ENCODE assay signal across 8 mouse cellular contexts in genomic region chr10:17720891-17721601, GRCm38 (mm10). TPM values are rescaled to one million over a fixed set of nuclear protein-coding genes. Genes with fewer than 3 reads are reported as not detected.
A peak's percentile ranks its signal among the peaks of the same experiment; 100 is the strongest.
DNase-seq lines count a peak whose midpoint lies in the region; ATAC-seq lines count a peak whose summit lies in the region.

No protein-coding gene starts in this region.

- peaks cover 31% of the 10 kb centered on the region for H3K4me1 ChIP-seq in liver, embryonic 11.5 days (replicated peaks; ENCODE audit: control insufficient read depth, insufficient read depth, low read length)
- peaks cover 5% of the 10 kb centered on the region for H3K4me1 ChIP-seq in neural tube, embryonic 15.5 days

- peak overlapping the region; percentile 98 for H3K27ac ChIP-seq in liver, embryonic 11.5 days (ENCODE audit: low read depth, low read length)
- H3K27ac ChIP-seq in neural tube, embryonic 15.5 days (replicated peaks) = peak overlapping the region; percentile 100

- H3K4me2 ChIP-seq in liver, embryonic 11.5 days = peak overlapping the region; percentile 94
- H3K4me2 ChIP-seq in neural tube, embryonic 15.5 days = peak overlapping the region; percentile 78

- H3K9ac ChIP-seq in liver, embryonic 11.5 days (ENCODE audit: low read depth, low read length) = peak overlapping the region; percentile 97
- no peak overlapping the region for H3K9ac ChIP-seq in neural tube, embryonic 15.5 days (replicated peaks)

- DNase-seq in lung, adult 18-20 months = peak; percentile 42 to 60
- no peak for DNase-seq in lung, postnatal 10 days
- DNase-seq in heart, adult 9 months (ENCODE audit: low spot score in 2 of 2) = peak; percentile 28 to 38
- DNase-seq in liver, embryonic 11.5 days (ENCODE audit: low spot score) = no peak
- DNase-seq in gastrocnemius, adult 8-10 months (ENCODE audit: low spot score in 2 of 2) = no peak

- no peaks in the 10 kb centered on the region for H3K9me3 ChIP-seq in liver, embryonic 11.5 days (ENCODE audit: control insufficient read depth, low read length)
- H3K9me3 ChIP-seq in neural tube, embryonic 15.5 days (replicated peaks) = no peaks in the 10 kb centered on the region

- H3K27me3 ChIP-seq in liver, embryonic 11.5 days (replicated peaks; ENCODE audit: control insufficient read depth, insufficient read depth, low read length) = no peaks in the 10 kb centered on the region
- H3K27me3 ChIP-seq in neural tube, embryonic 15.5 days (replicated peaks) = no peaks in the 10 kb centered on the region

- H3K36me3 ChIP-seq in liver, embryonic 11.5 days (ENCODE audit: control insufficient read depth, insufficient read depth, low read length) = peaks cover 3% of the 10 kb centered on the region; the same call in 1 of the 2 replicates
- no peaks in the 10 kb centered on the region for H3K36me3 ChIP-seq in neural tube, embryonic 15.5 days

- 50% methylated on average over 8 of the region's 8 CpGs for WGBS in liver, embryonic 11.5 days
- WGBS in neural tube, embryonic 15.5 days = 83% methylated on average over 8 of the region's 8 CpGs

- no peak for ATAC-seq in liver, embryonic 11.5 days (replicated peaks; ENCODE audit: low FRiP score)
- ATAC-seq in neural tube, embryonic 15.5 days (ENCODE audit: low FRiP score) = no peak
- ATAC-seq in activated CD4-positive, CD25-positive, alpha-beta regulatory T cell, adult 4 months = no peak
- ATAC-seq in inflammation-experienced regulatory T-cells, adult 6 months = no peak

- peak overlapping the region; percentile 97 for H3K4me3 ChIP-seq in liver, embryonic 11.5 days (ENCODE audit: low read depth, low read length)
- H3K4me3 ChIP-seq in neural tube, embryonic 15.5 days (replicated peaks) = peak overlapping the region; percentile 94

RNA-seq across cellular contexts. Expression of gene Cited2, which starts 2.0 kb away (rescaled TPM):
- 50.7 and 50.8 TPM in 2 replicates for polyA plus RNA-seq in liver, embryonic 11.5 days (2014; fragmentation: Nextera tagmentation; extraction: Ambion mirVana)
- polyA plus RNA-seq in neural tube, embryonic 15.5 days (2015; fragmentation: Nextera tagmentation; extraction: Ambion mirVana) = 66.5 and 72.7 TPM in 2 replicates
- polyA plus RNA-seq in activated CD4-positive, CD25-positive, alpha-beta regulatory T cell, adult 4 months (2017; shearing (Covaris generic)) = 1 to 10 TPM; 5.1 to 7.6 TPM
- total RNA-seq in gastrocnemius, adult 8-10 months (2022) = 10 to 100 TPM; 30.2 to 66.6 (median 41.0) TPM
- polyA plus RNA-seq in inflammation-experienced regulatory T-cells, adult 6 months (2017; shearing (Covaris generic)) = 1 to 10 TPM; 5.5 to 8.0 (median 7.7) TPM

Comparison
In these comparisons a context has a peak if more than half of its experiments do, and no peak if none do; other contexts are left out.
1. DNase-seq: peak in lung, adult 18-20 months (2 of 2) and heart, adult 9 months (2 of 2); none in lung, postnatal 10 days (single experiment), liver, embryonic 11.5 days (single experiment) and gastrocnemius, adult 8-10 months (0 of 2).